Mouse (Mus musculus) urinary bladder, adult 18-20 months (tissue): ENCODE measurements around the gene Sema4g.
A peak's percentile ranks its signal among the peaks of the same experiment; 100 is the strongest.

Experiments
- DNase-seq, 2 experiments: peaks; one replicate each; pipeline ENCODE4 v3.0.0; 2022; ENCODE audit warnings: low spot score in 2 of 2, mixed read lengths in 2 of 2

Gene Sema4g

DNA sequence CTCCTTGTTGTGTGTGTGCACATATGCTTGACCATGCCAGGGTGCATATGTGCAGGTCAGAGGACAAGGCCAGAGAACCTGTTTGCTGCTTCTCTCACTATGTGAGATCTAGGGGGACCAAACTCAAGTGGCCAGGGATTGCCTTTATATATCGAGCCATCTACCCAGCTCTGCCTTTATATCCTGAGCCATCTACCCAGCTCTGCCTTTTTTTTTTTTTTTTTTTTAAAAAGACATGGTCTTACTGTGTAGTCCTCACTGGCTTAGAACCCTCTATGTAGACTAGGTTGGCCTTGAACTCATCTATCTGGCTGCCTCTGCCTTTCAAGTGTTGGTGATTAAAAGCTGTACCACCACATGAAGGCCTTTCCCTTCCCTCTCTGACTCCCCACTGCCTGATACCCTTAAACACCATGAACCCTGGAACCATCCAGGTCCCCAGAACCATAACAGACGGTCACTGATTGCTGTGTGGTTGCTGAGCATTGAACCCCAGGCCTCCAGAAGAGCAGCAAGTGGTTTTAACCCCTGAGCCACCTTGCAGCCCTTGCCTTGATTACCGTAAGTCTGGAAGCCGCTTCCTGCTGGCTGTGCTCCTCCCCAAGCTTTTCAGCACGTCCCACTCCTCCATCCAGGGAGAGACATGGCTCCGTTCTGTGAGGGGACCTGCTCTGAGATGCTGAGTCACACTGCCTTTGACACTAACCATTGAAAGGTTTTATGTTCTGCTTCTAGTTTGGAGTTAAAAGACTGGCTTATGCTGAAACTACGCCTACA is 15.0 kb downstream of the Sema4g start:
- DNase-seq, result no peak

DNA sequence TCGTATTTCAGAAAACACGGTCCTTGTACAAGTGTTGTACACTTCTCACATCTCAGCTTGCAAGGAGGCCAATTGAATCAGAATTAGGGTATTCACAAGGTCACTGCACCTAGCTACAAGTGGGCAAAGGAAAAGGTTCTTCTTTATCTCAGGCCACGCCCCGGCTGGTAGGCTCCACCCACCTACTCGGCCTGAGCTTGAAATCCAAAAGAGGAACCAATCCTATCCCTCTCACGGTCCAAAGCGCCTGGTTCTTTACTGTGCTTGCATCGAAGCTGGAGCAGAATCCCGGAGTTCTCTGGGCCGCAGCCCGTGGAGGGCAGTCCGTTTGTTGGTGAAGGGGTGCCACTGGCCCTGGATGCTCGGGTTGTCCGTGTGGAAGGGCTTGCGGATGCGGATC is 16.5 kb downstream of the Sema4g start, which contains the start of gene Twnk:
TSS of gene Twnk (plus strand) at position 220 of the 400 bp plus-strand sequence.
- DNase-seq, result peak in 1 of 2 experiments; percentile 51

DNA sequence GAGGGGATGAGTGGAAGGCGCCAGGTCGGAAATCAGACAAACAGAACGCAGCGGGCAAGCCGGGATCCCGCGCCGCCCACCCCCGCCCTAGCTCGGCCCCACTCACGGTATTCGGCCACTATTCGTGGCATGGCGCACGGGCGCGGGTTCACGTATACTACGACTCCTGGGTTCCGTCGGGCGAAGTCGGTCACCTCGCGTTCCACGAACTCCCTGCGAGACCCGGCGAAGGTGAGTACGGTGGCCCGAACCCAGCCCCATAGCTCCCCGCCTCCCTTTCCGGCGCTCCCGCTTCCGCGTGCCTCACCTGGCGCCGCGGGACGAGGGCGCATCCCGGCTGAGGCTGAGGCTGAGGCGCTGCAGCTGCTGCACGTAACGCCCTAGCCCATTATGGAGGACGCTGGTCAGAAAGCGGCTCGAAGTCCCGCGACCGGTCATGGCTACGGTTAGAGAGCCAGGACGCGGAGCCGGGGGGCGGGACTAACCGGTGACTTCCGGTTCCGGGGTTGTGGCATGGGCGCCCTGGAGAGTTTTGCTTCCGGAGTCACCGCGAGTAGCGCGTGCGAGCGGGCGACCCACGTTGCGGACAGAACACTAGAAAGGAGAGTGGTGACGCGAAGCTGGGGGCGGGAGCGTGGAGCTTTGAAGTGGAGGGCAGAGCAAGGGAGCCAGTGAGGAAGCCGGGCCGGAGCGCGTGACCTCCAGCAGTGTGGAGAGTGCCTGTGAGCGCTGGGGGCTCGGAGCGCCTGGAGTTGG is 17.2 kb downstream of the Sema4g start, which contains the start of gene Mrpl43:
TSS of gene Mrpl43 (minus strand) at position 486 of the 756 bp plus-strand sequence.
- peak; percentile 92 to 98 for DNase-seq

DNA sequence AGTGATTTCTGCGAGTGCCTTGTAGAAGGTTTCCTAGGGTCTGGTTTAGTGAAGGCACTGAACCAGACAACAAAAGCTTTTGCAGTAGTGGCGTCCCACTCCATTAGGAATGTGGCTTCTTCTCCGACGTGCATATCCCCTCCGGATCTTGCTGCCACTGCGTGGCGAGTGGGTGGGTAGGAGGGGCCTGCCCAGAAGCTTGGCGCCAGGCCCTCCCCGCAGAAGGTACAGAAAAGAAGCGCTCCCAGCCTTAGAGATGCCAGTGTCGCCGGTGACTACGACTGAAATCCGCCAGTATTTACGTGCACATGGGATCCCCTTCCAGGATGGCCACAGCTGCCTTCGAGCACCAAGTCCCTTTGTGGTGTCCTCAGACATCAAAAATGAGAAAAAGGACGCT is 18.1 kb downstream of the Sema4g start:
- no peak for DNase-seq

DNA sequence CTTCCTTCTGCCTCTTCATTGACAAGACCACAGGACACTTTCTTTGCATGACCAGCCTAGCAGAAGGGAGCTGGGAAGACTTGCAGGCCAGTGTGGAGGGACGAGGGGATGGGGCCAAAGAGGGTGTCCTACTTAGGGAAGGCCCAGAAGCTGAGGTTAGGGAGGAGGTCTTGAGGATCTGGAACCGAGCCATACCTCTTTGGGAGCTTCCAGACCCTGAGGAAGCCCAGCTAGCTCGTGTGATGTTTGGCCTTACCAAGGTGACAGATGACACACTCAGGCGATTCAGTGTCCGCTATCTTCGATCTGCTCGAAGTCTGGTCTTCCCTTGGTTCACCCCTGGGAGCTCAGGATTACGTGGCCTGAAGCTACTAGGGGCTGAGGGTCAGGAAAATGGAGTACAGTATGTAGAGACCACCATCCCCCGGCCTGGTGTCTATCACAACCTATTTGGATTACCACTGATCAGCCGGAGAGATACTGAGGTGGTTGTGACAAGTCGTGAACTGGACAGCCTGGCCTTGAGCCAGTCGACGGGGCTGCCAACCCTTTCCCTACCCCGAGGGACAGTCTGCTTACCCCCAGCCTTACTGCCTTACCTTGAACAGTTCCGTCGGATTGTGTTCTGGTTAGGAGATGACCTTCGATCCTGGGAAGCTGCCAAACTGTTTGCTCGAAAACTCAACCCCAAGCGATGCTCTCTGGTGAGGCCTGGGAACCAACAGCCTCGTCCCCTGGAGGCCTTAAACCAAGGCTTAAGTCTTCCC is 18.7 kb downstream of the Sema4g start:
- DNase-seq, result no peak

DNA sequence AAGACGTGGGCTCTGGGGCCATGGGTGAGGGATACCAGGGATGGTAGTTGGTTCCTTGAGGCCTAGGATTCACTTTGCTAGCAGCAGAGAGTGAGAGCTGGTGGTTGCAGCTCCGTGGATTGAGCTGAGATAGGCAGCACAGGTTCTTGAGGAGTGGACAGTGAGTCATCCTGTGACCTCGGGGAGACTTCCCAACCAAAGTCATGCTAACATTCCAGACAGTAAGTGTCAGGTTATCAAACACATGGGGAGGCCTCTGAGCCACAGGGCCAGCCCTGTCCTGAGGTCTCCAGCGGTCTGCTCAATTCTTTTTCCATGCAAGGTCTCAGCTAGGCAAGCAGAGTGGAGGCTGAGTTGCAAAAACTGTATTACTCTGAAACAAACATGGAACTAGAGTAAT is 21.7 kb downstream of the Sema4g start:
- no peak for DNase-seq

DNA sequence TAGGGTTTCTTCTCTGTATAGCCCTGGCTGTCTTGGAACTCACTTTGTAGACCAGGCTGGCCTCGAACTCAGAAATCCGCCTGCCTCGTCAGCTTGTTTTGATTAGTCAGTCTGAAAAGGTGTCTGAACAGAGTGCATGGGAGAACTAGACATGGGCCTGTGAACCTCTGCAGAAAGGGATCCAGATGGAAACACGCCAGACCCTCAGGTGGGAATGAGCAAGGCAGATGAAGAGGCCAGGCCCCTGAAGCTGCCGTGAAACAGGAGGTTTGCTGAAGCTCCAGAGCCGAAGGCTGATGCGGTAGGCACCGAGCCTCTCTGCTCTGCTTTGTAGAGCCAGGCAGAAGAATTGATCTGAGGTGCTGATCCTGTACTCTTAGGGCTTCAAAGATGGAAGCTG is 23.3 kb downstream of the Sema4g start:
- no peak for DNase-seq

DNA sequence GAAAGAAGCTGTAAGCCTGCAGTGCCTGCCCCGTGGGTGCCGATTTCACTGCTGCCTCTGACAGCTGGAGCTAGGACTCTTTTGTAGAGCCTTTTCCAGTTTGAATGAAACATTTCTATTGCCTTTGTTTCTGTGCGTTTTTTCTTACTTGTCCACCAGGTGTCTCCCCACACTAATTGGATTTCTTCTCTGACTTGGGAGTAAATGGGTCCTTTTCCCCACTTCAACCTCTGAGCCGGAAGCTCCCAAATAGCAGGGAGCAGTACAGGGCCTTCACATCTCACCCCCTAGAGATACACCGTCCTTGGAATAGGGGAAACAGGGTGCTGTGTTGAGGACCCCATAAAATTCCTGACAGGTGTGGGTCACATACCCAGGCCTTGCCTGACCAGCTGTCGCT is 23.7 kb downstream of the Sema4g start:
- no peak for DNase-seq

DNA sequence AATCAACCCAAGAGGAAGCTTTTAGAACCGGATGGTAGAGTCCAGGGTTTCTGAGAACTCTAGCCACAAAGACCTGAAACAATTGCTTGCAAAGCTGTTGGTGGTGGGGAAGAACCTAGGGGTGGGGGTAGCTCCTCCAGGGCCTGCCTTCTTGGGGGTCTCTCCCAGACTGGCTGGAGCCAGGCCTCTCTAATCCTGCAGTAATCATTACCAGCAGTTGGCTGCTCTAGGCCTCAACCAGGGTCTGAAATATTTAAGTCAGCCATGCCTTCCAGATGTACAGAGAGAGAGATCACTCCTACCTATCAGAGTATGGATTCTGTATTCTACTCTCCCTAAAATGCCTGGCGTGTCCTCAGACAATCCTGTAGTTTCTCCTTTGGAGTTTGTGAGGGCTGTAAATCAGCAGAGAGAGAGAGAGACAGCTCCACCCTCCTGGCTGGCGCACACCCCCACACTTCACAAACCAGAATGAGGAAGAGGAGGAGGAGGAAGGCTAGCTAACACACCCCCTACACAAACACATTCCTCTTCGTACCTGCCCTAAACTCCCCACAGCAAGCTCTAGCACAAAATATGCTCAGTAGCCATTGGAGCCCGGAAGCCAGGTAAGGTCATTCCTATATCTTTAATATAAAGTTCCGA is 24.8 kb downstream of the Sema4g start:
- DNase-seq, result no peak

DNA sequence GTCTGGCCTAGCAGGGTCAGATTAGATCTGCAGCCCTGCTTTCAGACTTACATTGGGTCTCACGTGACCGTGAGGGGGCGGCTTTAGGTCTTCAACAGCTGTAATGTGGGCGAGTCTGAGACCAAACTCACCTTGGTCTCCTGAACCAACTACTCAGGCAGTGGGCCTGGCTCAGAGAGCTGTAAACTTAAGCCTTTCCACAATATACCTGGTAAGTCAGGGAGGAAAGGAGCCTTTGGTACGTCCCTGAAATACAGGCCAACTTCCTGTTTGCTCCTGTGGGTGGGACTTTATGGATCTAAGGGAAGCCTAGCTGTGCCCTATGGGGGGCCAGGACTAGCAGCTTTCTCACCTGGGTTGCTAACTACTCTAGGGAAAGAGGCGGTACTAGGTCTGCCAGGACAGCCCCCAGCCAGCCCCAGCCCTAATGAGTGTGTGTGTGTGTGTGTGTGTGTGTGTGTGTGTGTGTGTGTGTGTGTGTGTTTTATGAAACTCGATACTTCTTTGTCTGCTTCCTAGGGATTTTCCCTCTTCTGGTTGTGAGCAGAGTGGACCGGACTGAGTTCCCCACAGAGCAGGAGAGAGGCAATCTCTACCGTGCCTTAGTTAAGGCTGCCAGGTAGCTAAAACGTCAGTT is 25.6 kb downstream of the Sema4g start, which contains the start of gene Lzts2:
TSS of gene Lzts2 (plus strand) at position 80 of the 637 bp plus-strand sequence.
- DNase-seq, result peak in 1 of 2 experiments; percentile 53

DNA sequence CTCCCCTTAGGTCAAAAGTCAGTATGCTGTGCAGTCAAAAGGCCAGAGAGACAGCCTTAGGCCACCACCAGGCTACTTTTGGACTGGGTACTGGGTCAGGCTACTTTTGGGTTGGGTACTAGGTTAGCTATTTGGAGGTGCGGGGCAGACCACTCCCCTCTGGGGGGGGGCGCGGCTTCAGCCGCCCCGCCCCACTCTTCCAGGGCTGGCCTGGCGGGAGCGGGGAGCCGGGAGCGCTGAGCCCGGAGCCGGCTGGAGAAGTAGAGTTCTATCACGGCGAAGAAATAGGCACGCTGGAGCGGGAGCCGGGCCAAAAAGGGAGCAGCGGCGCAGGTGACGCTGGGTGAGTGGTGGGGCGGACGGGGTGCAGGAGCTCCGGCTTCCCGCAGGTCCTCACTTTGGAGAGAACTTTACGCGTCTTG is 26.1 kb downstream of the Sema4g start:
- DNase-seq, result peak; percentile 67 to 73

DNA sequence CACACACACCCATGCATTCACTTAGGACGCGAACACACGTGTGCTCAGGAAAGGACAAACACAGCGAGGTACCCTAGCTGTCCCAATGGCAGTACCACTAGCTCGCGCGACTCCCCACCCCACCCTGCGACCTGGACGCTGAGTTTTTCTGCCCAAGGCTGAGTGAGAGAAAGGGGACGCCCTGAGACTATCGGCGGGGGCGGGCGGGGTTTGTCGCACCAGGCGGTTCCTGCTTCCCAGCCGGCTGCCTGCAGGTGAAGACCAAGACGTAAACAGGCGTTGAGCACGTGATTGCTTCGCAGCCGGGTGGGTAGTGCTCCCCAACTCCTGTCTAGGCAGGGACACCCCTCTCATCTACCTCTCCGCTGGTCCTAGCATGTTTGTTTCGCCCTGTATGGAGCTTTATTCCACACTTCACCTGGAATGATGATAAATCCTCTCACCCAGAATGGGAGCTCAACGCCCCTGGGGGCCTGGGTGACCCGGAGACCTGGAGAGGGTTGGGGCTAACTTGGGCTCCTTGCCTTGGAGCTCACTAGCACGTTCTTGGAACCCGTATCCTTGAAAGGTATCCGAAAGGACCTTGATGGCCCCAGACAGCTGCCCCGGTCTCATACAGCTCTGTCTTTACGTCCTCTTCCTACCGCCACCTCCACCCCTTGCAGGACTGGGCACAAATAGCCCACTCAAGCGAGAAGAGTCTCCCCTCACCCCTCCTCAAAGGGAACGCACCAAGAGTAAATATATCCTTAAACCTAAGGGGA is 26.8 kb downstream of the Sema4g start:
- DNase-seq, result peak; percentile 54 to 75

DNA sequence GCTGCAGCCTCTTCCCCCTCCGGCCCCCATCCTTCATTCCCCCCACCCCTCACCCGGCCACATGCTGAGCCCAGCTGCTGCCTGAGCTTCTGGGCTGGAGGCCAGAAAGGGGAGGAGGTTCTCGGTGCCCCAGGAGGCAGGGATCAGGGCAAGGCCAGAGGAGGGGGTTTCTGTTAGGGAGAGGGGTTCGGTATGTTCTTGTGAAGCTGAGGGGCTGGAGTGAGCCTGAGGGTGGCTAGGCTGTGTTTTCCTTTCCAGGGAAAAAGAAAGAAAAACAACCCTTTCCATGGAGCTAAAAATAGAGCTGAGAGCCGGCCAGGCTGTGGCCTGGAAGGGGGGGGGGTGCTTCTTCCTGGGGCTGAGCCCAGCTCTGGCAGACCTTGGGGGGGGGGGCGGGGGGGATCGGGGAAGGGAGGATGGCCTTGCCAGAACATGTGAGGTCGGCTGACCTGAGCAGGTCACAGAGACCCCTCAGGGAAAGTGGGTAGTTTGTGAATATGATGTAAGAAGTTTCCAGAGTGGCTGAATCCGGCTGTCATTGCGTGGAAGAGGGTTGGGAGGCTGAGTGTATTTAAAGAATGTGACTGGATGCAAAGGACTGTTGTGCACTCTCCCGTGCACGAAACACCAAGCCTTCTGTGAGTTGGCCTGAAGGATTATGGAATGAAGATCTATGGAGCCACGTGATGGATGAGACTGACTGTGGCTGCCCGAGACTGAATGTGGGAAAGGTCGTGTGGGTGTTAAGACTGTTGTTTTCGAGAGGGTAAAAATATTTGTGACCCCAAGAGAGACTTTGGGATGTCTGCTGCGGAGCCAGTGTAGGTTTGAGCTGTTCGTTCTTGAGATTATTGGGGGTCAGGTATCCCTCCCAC is 27.7 kb downstream of the Sema4g start:
- DNase-seq, result peak; percentile 46 to 50

DNA sequence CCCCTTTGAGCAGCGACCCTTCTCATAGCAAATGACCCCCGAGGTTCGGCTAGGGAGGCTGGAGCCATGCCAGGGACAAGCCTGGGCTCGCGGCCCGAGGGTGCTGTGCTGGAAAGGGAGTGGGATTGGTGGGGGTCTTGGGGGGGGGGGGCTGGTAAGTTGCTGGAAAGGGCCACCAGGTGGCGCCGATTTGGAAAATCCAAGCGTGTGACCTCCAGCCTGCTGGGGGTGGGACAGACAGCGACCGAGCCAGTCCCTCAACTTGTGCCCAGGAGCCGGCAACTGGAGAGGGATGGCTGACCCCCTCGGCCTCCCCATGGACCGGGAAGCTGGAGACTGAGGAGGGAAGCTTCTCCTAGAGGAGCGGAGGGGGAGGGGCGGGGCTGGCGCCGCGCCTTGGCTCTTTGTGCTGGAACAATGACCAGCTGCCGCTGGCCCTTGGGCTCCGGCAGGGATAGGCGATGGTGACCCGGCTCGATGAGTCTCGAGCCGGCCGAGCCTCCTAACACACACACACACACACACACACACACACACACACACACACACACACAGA is 28.4 kb downstream of the Sema4g start:
- peak; percentile 70 to 77 for DNase-seq

DNA sequence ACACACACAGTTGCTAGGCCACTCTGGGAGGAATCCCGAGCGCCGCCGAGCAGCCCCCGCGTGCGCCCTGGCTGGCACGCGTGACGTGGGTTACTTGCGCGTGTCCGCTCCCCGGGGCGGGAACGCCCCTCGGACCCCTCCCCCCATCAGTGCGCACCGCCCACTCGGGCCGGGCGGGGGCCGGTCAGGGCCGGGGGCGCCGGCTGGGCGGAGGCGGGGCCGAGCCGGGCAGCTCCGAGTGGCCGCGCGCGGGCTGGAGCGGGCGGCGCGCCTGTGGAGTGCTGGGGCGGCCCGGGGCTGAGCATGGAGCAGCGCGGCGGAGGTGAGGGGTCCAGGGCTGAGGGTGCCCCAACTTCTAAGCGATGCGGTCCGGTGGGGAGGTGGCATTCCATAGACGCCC is 29.0 kb downstream of the Sema4g start:
- peak; percentile 87 for DNase-seq

DNA sequence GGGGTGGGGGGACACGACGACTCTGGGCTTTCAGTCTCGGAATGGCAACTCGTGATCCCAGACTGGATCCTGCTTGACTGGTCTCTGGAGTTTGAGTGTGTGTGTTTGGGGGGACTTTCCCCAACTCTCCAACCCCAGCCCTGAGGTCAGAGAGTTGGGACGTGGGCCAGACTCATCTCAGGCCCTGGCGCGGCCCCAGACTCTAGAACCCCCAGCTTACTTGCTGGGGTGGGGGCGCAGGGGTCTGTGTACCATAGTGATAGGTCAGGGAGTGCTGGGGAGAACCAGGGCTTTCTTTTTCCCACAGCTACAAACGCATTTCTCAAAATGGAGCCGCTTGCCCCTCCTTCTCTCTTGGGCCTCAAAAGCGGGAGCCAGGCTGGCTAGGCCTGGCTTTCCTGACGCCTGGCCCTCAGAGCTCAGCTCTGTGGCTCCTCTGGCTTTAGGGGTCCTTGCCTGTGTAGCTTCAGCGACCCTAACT is 29.5 kb downstream of the Sema4g start:
- peak in 1 of 2 experiments; percentile 44 for DNase-seq

DNA sequence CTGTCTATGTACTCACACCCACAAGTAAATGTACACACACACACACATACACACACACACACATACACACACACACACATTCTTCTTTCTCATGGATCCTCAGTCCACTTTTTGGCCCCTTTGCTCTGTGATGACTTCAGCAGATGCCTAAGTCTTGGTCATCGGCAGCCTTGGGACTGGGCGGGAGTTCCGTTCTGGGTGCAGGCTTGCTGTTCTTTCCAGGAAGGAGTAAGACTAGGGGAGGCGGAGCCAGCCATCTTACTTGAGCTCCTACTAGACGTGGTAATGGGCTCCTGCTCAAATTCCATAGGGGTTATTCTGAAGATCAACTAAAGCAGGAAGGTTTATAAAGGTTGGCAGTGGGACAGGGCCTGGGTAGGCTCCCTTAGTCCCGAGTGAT is 31.4 kb downstream of the Sema4g start:
- DNase-seq, result no peak

DNA sequence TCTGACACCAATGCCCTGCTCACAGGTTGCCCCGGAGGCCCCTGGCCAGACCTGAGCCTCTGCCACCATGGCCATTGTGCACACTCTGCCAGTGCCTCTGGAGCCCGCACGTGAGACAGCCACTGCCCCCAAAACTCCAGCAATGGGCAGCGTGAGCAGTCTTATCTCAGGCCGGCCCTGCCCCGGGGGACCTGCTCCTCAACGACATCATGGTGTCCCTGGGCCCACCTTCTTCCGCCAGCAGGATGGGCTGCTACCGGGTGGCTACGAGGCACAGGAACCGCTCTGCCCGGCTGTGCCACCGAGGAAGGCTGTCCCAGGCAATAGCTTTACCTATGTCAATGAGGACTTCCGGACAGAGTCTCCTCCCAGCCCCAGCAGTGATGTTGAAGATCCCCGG is 32.5 kb downstream of the Sema4g start:
- DNase-seq, result no peak

DNA sequence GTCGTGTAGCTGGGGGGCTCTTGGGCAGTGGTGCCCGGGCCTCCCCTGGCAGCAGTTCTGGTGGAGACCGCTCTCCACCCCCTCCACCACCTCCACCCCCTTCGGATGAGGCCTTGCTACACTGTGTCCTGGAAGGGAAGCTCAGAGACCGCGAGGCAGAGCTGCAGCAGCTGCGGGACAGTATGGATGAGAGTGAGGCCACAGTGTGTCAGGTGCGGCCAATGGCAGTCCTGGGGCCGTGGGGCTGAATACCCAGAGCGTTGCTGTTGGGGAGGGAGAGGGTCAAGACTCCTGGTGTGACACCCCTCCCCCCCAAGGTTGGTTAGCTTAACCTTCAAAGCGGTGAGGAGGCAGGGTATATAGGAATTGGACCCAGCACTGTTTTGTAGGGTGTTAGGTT is 35.1 kb downstream of the Sema4g start:
- no peak for DNase-seq
